Mouse (Mus musculus): ENCODE measurements around the gene Ctps2. TPM values are rescaled to one million over a fixed set of nuclear protein-coding genes. Genes with fewer than 3 reads are reported as not detected.

Gene Ctps2
- polyA plus RNA-seq, 1 experiment, result 56.5 TPM

- TF ChIP-seq POLR2A (IDR thresholded peaks at IDR 0.05; ENCODE audit: low read depth, low read length), result no peak
- no peak for TF ChIP-seq CTCF (IDR thresholded peaks at IDR 0.05; ENCODE audit: borderline replicate concordance, insufficient read depth, low read length)
Observed at GRCm38 (mm10) chrX:162902040-162902734, 1.1 kb downstream of the Ctps2 start.

GRCm38 (mm10) chrX:162907554-162907953 lies 6.5 kb downstream of the Ctps2 start:
- Histone ChIP-seq H3K4me3 (ENCODE audit: insufficient read depth, low read length) (no peak overlapping the region), H3K4me1 (ENCODE audit: control insufficient read depth, insufficient read depth, low read length) (no peaks in the 10 kb centered on the region), H3K27ac (ENCODE audit: insufficient read depth, low read length) (no peak overlapping the region)
- TF ChIP-seq POLR2A (IDR thresholded peaks at IDR 0.05; ENCODE audit: low read depth, low read length) (no peak), CTCF (IDR thresholded peaks at IDR 0.05; ENCODE audit: borderline replicate concordance, insufficient read depth, low read length) (no peak)

More at GRCm38 (mm10) chrX:162902040-162902734, 1.1 kb downstream of the Ctps2 start:
- H3K4me1 ChIP-seq (ENCODE audit: control insufficient read depth, insufficient read depth, low read length), result no peaks in the 10 kb centered on the region
- H3K27ac ChIP-seq (ENCODE audit: insufficient read depth, low read length), result peak overlapping the region; percentile 65
- H3K4me3 ChIP-seq (ENCODE audit: insufficient read depth, low read length), result peak overlapping the region; percentile 64

- Histone ChIP-seq H3K4me1 (ENCODE audit: control insufficient read depth, insufficient read depth, low read length) (no peaks in the 10 kb centered on the region), H3K4me3 (ENCODE audit: insufficient read depth, low read length) (no peak overlapping the region), H3K27ac (ENCODE audit: insufficient read depth, low read length) (no peak overlapping the region)
- no peak for TF ChIP-seq POLR2A (IDR thresholded peaks at IDR 0.05; ENCODE audit: low read depth, low read length)
- TF ChIP-seq CTCF (IDR thresholded peaks at IDR 0.05; ENCODE audit: borderline replicate concordance, insufficient read depth, low read length), result no peak
Observed at GRCm38 (mm10) chrX:162913651-162914050, 12.6 kb downstream of the Ctps2 start.

GRCm38 (mm10) chrX:162915697-162916096 lies 14.7 kb downstream of the Ctps2 start:
- TF ChIP-seq POLR2A (IDR thresholded peaks at IDR 0.05; ENCODE audit: low read depth, low read length) (no peak), CTCF (IDR thresholded peaks at IDR 0.05; ENCODE audit: borderline replicate concordance, insufficient read depth, low read length) (peak; percentile 16; the same call in 1 of the 2 replicates)
- Histone ChIP-seq H3K27ac (ENCODE audit: insufficient read depth, low read length) (no peak overlapping the region), H3K4me3 (ENCODE audit: insufficient read depth, low read length) (no peak overlapping the region), H3K4me1 (ENCODE audit: control insufficient read depth, insufficient read depth, low read length) (no peaks in the 10 kb centered on the region)

- Histone ChIP-seq H3K4me3 (ENCODE audit: insufficient read depth, low read length) (no peak overlapping the region), H3K27ac (ENCODE audit: insufficient read depth, low read length) (no peak overlapping the region)
- no peak for TF ChIP-seq CTCF (IDR thresholded peaks at IDR 0.05; ENCODE audit: borderline replicate concordance, insufficient read depth, low read length)
- TF ChIP-seq POLR2A (IDR thresholded peaks at IDR 0.05; ENCODE audit: low read depth, low read length), result no peak
Observed at GRCm38 (mm10) chrX:162921487-162922125, 20.6 kb downstream of the Ctps2 start.

GRCm38 (mm10) chrX:162931467-162931866 lies 30.4 kb downstream of the Ctps2 start:
- Histone ChIP-seq H3K27ac (ENCODE audit: insufficient read depth, low read length) (no peak overlapping the region), H3K4me3 (ENCODE audit: insufficient read depth, low read length) (no peak overlapping the region), H3K4me1 (ENCODE audit: control insufficient read depth, insufficient read depth, low read length) (no peaks in the 10 kb centered on the region)
- no peak for TF ChIP-seq POLR2A (IDR thresholded peaks at IDR 0.05; ENCODE audit: low read depth, low read length)
- no peak for TF ChIP-seq CTCF (IDR thresholded peaks at IDR 0.05; ENCODE audit: borderline replicate concordance, insufficient read depth, low read length)

More at GRCm38 (mm10) chrX:162921487-162922125, 20.6 kb downstream of the Ctps2 start:
- H3K4me1 ChIP-seq (ENCODE audit: control insufficient read depth, insufficient read depth, low read length), result no peaks in the 10 kb centered on the region

- TF ChIP-seq POLR2A (IDR thresholded peaks at IDR 0.05; ENCODE audit: low read depth, low read length), result no peak
- no peak for TF ChIP-seq CTCF (IDR thresholded peaks at IDR 0.05; ENCODE audit: borderline replicate concordance, insufficient read depth, low read length)
Observed at GRCm38 (mm10) chrX:162942027-162942426, 41.0 kb downstream of the Ctps2 start.

GRCm38 (mm10) chrX:162949811-162950439 lies 48.9 kb downstream of the Ctps2 start:
- Histone ChIP-seq H3K4me1 (ENCODE audit: control insufficient read depth, insufficient read depth, low read length) (no peaks in the 10 kb centered on the region), H3K27ac (ENCODE audit: insufficient read depth, low read length) (no peak overlapping the region), H3K4me3 (ENCODE audit: insufficient read depth, low read length) (no peak overlapping the region)
- no peak for TF ChIP-seq CTCF (IDR thresholded peaks at IDR 0.05; ENCODE audit: borderline replicate concordance, insufficient read depth, low read length)
- no peak for TF ChIP-seq POLR2A (IDR thresholded peaks at IDR 0.05; ENCODE audit: low read depth, low read length)

More at GRCm38 (mm10) chrX:162942027-162942426, 41.0 kb downstream of the Ctps2 start:
- no peak overlapping the region for H3K4me3 ChIP-seq (ENCODE audit: insufficient read depth, low read length)
- no peaks in the 10 kb centered on the region for H3K4me1 ChIP-seq (ENCODE audit: control insufficient read depth, insufficient read depth, low read length)
- H3K27ac ChIP-seq (ENCODE audit: insufficient read depth, low read length), result no peak overlapping the region

- H3K4me1 ChIP-seq (ENCODE audit: control insufficient read depth, insufficient read depth, low read length), result no peaks in the 10 kb centered on the region
- H3K4me3 ChIP-seq (ENCODE audit: insufficient read depth, low read length), result no peak overlapping the region
- H3K27ac ChIP-seq (ENCODE audit: insufficient read depth, low read length), result no peak overlapping the region
- TF ChIP-seq POLR2A (IDR thresholded peaks at IDR 0.05; ENCODE audit: low read depth, low read length) (no peak), CTCF (IDR thresholded peaks at IDR 0.05; ENCODE audit: borderline replicate concordance, insufficient read depth, low read length) (no peak)
Observed at GRCm38 (mm10) chrX:162957921-162958320, 56.9 kb downstream of the Ctps2 start.

All from embryonic fibroblast, embryonic 13.5 days (primary cell).